Mouse (Mus musculus): ENCODE results near the gene Adrm1. TPM values are rescaled to one million over a fixed set of nuclear protein-coding genes. Genes with fewer than 3 reads are reported as not detected.

The Adrm1 gene
- polyA plus RNA-seq, 1 experiment = 204 TPM

GRCm38 (mm10) chr2:180158627-180159026, 12.7 kb upstream of the Adrm1 start:
- TF ChIP-seq CTCF (IDR thresholded peaks at IDR 0.05; ENCODE audit: control insufficient read depth, insufficient read depth, insufficient read length) (no peak), MYOG (IDR thresholded peaks at IDR 0.05; ENCODE audit: control insufficient read depth, extremely low read depth, insufficient read length) (no peak), MAX (IDR thresholded peaks at IDR 0.05) (no peak), USF1 (IDR thresholded peaks at IDR 0.05; ENCODE audit: low read depth) (no peak), FOSL1 (IDR thresholded peaks at IDR 0.05; ENCODE audit: insufficient read depth, low read length, poor library complexity, severe bottlenecking) (no peak), MYOD1 (IDR thresholded peaks at IDR 0.05; ENCODE audit: control insufficient read depth, insufficient read length, low read depth) (no peak), CEBPB (IDR thresholded peaks at IDR 0.05; ENCODE audit: low read depth) (no peak)
- peaks cover 6% of the 10 kb centered on the region for H3K36me3 ChIP-seq (ENCODE audit: control insufficient read depth, insufficient read depth)

GRCm38 (mm10) chr2:180165855-180166254, 5.4 kb upstream of the Adrm1 start:
- Histone ChIP-seq H3K4me3 (ENCODE audit: insufficient read depth, poor library complexity, severe bottlenecking) (no peak overlapping the region), H3ac (ENCODE audit: control insufficient read depth, insufficient read length, low read depth) (no peak overlapping the region), H3K27me3 (ENCODE audit: control insufficient read depth, insufficient read depth, insufficient read length) (no peaks in the 10 kb centered on the region), H3K79me3 (ENCODE audit: low read depth) (no peaks in the 10 kb centered on the region), H3K36me3 (ENCODE audit: control insufficient read depth, insufficient read depth) (no peaks in the 10 kb centered on the region), H3K79me2 (ENCODE audit: control insufficient read depth, insufficient read depth) (no peaks in the 10 kb centered on the region)
- no peak for TF ChIP-seq CTCF (IDR thresholded peaks at IDR 0.05; ENCODE audit: control insufficient read depth, insufficient read depth, insufficient read length)
- TF ChIP-seq MAX (IDR thresholded peaks at IDR 0.05) = no peak
- TF ChIP-seq CEBPB (IDR thresholded peaks at IDR 0.05; ENCODE audit: low read depth) = no peak
- TF ChIP-seq MYOG (IDR thresholded peaks at IDR 0.05; ENCODE audit: control insufficient read depth, extremely low read depth, insufficient read length) = no peak
- no peak for TF ChIP-seq FOSL1 (IDR thresholded peaks at IDR 0.05; ENCODE audit: insufficient read depth, low read length, poor library complexity, severe bottlenecking)
- no peak for TF ChIP-seq USF1 (IDR thresholded peaks at IDR 0.05; ENCODE audit: low read depth)
- TF ChIP-seq MYOD1 (IDR thresholded peaks at IDR 0.05; ENCODE audit: control insufficient read depth, insufficient read length, low read depth) = no peak

More at GRCm38 (mm10) chr2:180158627-180159026, 12.7 kb upstream of the Adrm1 start:
- H3K79me2 ChIP-seq (ENCODE audit: control insufficient read depth, insufficient read depth) = no peaks in the 10 kb centered on the region
- H3ac ChIP-seq (ENCODE audit: control insufficient read depth, insufficient read length, low read depth) = no peak overlapping the region
- no peaks in the 10 kb centered on the region for H3K27me3 ChIP-seq (ENCODE audit: control insufficient read depth, insufficient read depth, insufficient read length)
- H3K79me3 ChIP-seq (ENCODE audit: low read depth) = no peaks in the 10 kb centered on the region
- no peak overlapping the region for H3K4me3 ChIP-seq (ENCODE audit: insufficient read depth, poor library complexity, severe bottlenecking)

GRCm38 (mm10) chr2:180166869-180167268, 4.4 kb upstream of the Adrm1 start:
- peaks cover 2% of the 10 kb centered on the region for H3K79me3 ChIP-seq (ENCODE audit: low read depth)
- no peak for TF ChIP-seq MYOD1 (IDR thresholded peaks at IDR 0.05; ENCODE audit: control insufficient read depth, insufficient read length, low read depth)
- no peak for TF ChIP-seq FOSL1 (IDR thresholded peaks at IDR 0.05; ENCODE audit: insufficient read depth, low read length, poor library complexity, severe bottlenecking)
- no peak for TF ChIP-seq MAX (IDR thresholded peaks at IDR 0.05)
- no peak for TF ChIP-seq CEBPB (IDR thresholded peaks at IDR 0.05; ENCODE audit: low read depth)
- no peak for TF ChIP-seq CTCF (IDR thresholded peaks at IDR 0.05; ENCODE audit: control insufficient read depth, insufficient read depth, insufficient read length)
- TF ChIP-seq MYOG (IDR thresholded peaks at IDR 0.05; ENCODE audit: control insufficient read depth, extremely low read depth, insufficient read length) = no peak
- TF ChIP-seq USF1 (IDR thresholded peaks at IDR 0.05; ENCODE audit: low read depth) = no peak
- H3ac ChIP-seq (ENCODE audit: control insufficient read depth, insufficient read length, low read depth) = no peak overlapping the region
- H3K27me3 ChIP-seq (ENCODE audit: control insufficient read depth, insufficient read depth, insufficient read length) = no peaks in the 10 kb centered on the region
- H3K4me3 ChIP-seq (ENCODE audit: insufficient read depth, poor library complexity, severe bottlenecking) = no peak overlapping the region
- H3K79me2 ChIP-seq (ENCODE audit: control insufficient read depth, insufficient read depth) = peaks cover 6% of the 10 kb centered on the region
- no peaks in the 10 kb centered on the region for H3K36me3 ChIP-seq (ENCODE audit: control insufficient read depth, insufficient read depth)

- Histone ChIP-seq H3K4me3 (ENCODE audit: insufficient read depth, poor library complexity, severe bottlenecking) (no peak overlapping the region), H3K79me3 (ENCODE audit: low read depth) (peaks cover 33% of the 10 kb centered on the region), H3K36me3 (ENCODE audit: control insufficient read depth, insufficient read depth) (peaks cover 32% of the 10 kb centered on the region), H3K79me2 (ENCODE audit: control insufficient read depth, insufficient read depth) (peaks cover 40% of the 10 kb centered on the region), H3ac (ENCODE audit: control insufficient read depth, insufficient read length, low read depth) (no peak overlapping the region), H3K27me3 (ENCODE audit: control insufficient read depth, insufficient read depth, insufficient read length) (no peaks in the 10 kb centered on the region)
- no peak for TF ChIP-seq FOSL1 (IDR thresholded peaks at IDR 0.05; ENCODE audit: insufficient read depth, low read length, poor library complexity, severe bottlenecking)
- no peak for TF ChIP-seq USF1 (IDR thresholded peaks at IDR 0.05; ENCODE audit: low read depth)
- TF ChIP-seq MYOD1 (IDR thresholded peaks at IDR 0.05; ENCODE audit: control insufficient read depth, insufficient read length, low read depth) = no peak
- TF ChIP-seq CEBPB (IDR thresholded peaks at IDR 0.05; ENCODE audit: low read depth) = no peak
- no peak for TF ChIP-seq MYOG (IDR thresholded peaks at IDR 0.05; ENCODE audit: control insufficient read depth, extremely low read depth, insufficient read length)
- TF ChIP-seq MAX (IDR thresholded peaks at IDR 0.05) = no peak
- TF ChIP-seq CTCF (IDR thresholded peaks at IDR 0.05; ENCODE audit: control insufficient read depth, insufficient read depth, insufficient read length) = no peak
Measured at GRCm38 (mm10) chr2:180170151-180170805, 1.0 kb upstream of the Adrm1 start.

- H3K36me3 ChIP-seq (ENCODE audit: control insufficient read depth, insufficient read depth) = peaks cover 45% of the 10 kb centered on the region
- H3K79me2 ChIP-seq (ENCODE audit: control insufficient read depth, insufficient read depth) = peaks cover 48% of the 10 kb centered on the region
- H3K27me3 ChIP-seq (ENCODE audit: control insufficient read depth, insufficient read depth, insufficient read length) = no peaks in the 10 kb centered on the region
- TF ChIP-seq MYOD1 (IDR thresholded peaks at IDR 0.05; ENCODE audit: control insufficient read depth, insufficient read length, low read depth) (no peak), MAX (IDR thresholded peaks at IDR 0.05) (no peak), MYOG (IDR thresholded peaks at IDR 0.05; ENCODE audit: control insufficient read depth, extremely low read depth, insufficient read length) (no peak), FOSL1 (IDR thresholded peaks at IDR 0.05; ENCODE audit: insufficient read depth, low read length, poor library complexity, severe bottlenecking) (no peak), CTCF (IDR thresholded peaks at IDR 0.05; ENCODE audit: control insufficient read depth, insufficient read depth, insufficient read length) (no peak)
- H3K79me3 ChIP-seq (ENCODE audit: low read depth) = peaks cover 33% of the 10 kb centered on the region
- H3K4me3 ChIP-seq (ENCODE audit: insufficient read depth, poor library complexity, severe bottlenecking) = peak overlapping the region; percentile 96
- peak overlapping the region; percentile 77 for H3ac ChIP-seq (ENCODE audit: control insufficient read depth, insufficient read length, low read depth)
Measured at GRCm38 (mm10) chr2:180171522-180172070, 311 bp downstream of the Adrm1 start.

Measured in C2C12 (cell line).